Mouse (Mus musculus): ENCODE data around the gene Camkmt. TPM values are rescaled to one million over a fixed set of nuclear protein-coding genes. Genes with fewer than 3 reads are reported as not detected.

Gene Camkmt
- polyA plus RNA-seq, 1 experiment from 2014 or later: 6.6 TPM

GRCm38 (mm10) chr17:85367319-85367718 lies 277.0 kb downstream of the Camkmt start:
- no peak for DNase-seq (ENCODE audit: low spot score)

GRCm38 (mm10) chr17:85368776-85369175 lies 278.4 kb downstream of the Camkmt start:
- no peak for DNase-seq (ENCODE audit: low spot score)

- DNase-seq (ENCODE audit: low spot score): no peak
Measured at GRCm38 (mm10) chr17:85372076-85372475, 281.7 kb downstream of the Camkmt start.

GRCm38 (mm10) chr17:85372523-85372922 lies 282.2 kb downstream of the Camkmt start:
- no peak for DNase-seq (ENCODE audit: low spot score)

GRCm38 (mm10) chr17:85374100-85374833 lies 283.9 kb downstream of the Camkmt start:
- DNase-seq (ENCODE audit: low spot score): no peak

- no peak for DNase-seq (ENCODE audit: low spot score)
Measured at GRCm38 (mm10) chr17:85374834-85375176, 284.5 kb downstream of the Camkmt start.

GRCm38 (mm10) chr17:85375523-85375922 lies 285.2 kb downstream of the Camkmt start:
- DNase-seq (ENCODE audit: low spot score): no peak

- no peak for DNase-seq (ENCODE audit: low spot score)
Measured at GRCm38 (mm10) chr17:85377496-85377895, 287.1 kb downstream of the Camkmt start.

- DNase-seq (ENCODE audit: low spot score): no peak
Measured at GRCm38 (mm10) chr17:85379101-85379500, 288.7 kb downstream of the Camkmt start.

GRCm38 (mm10) chr17:85381578-85382223 lies 291.3 kb downstream of the Camkmt start:
- no peak for DNase-seq (ENCODE audit: low spot score)

- no peak for DNase-seq (ENCODE audit: low spot score)
Measured at GRCm38 (mm10) chr17:85382344-85382743, 292.0 kb downstream of the Camkmt start.

- no peak for DNase-seq (ENCODE audit: low spot score)
Measured at GRCm38 (mm10) chr17:85382906-85383305, 292.6 kb downstream of the Camkmt start.

GRCm38 (mm10) chr17:85393091-85393890 lies 302.9 kb downstream of the Camkmt start:
- DNase-seq (ENCODE audit: low spot score): no peak

GRCm38 (mm10) chr17:85393891-85394321 lies 303.6 kb downstream of the Camkmt start:
- no peak for DNase-seq (ENCODE audit: low spot score)

GRCm38 (mm10) chr17:85395502-85395901 lies 305.1 kb downstream of the Camkmt start:
- no peak for DNase-seq (ENCODE audit: low spot score)

- no peak for DNase-seq (ENCODE audit: low spot score)
Measured at GRCm38 (mm10) chr17:85400751-85401150, 310.4 kb downstream of the Camkmt start.

GRCm38 (mm10) chr17:85405161-85405560 lies 314.8 kb downstream of the Camkmt start:
- no peak for DNase-seq (ENCODE audit: low spot score)

- no peak for DNase-seq (ENCODE audit: low spot score)
Measured at GRCm38 (mm10) chr17:85406195-85406594, 315.8 kb downstream of the Camkmt start.

GRCm38 (mm10) chr17:85428831-85429230 lies 338.5 kb downstream of the Camkmt start:
- no peak for DNase-seq (ENCODE audit: low spot score)

GRCm38 (mm10) chr17:85432923-85433322 lies 342.6 kb downstream of the Camkmt start:
- no peak for DNase-seq (ENCODE audit: low spot score)

GRCm38 (mm10) chr17:85443036-85443435 lies 352.7 kb downstream of the Camkmt start:
- no peak for DNase-seq (ENCODE audit: low spot score)

- no peak for DNase-seq (ENCODE audit: low spot score)
Measured at GRCm38 (mm10) chr17:85454419-85454983, 364.1 kb downstream of the Camkmt start.

Measured in thymus, postnatal 0 days (tissue).